Mouse (Mus musculus) retina, postnatal 7 days (tissue): Measurements from ENCODE around the gene Snai1.

Experiments used
- DNase-seq: peaks from one replicate; pipeline ENCODE4 v3.0.0-alpha.2; 2012; ENCODE audit warnings: low read depth, low spot score

Gene Snai1

GRCm38 (mm10) chr2:167583161-167583952, 45.4 kb downstream of the Snai1 start:
- DNase-seq = no peak

- DNase-seq = no peak
These were observed 47.3 kb downstream of the Snai1 start for GRCm38 (mm10) chr2:167585273-167585672.

- no peak for DNase-seq
These were observed 48.0 kb downstream of the Snai1 start for GRCm38 (mm10) chr2:167586041-167586440.

GRCm38 (mm10) chr2:167586976-167587375, 49.0 kb downstream of the Snai1 start:
- no peak for DNase-seq

GRCm38 (mm10) chr2:167588774-167589577, 51.0 kb downstream of the Snai1 start:
- no peak for DNase-seq
